Mouse (Mus musculus): Measurements from ENCODE around the gene Pamr1.

- TF ChIP-seq POLR2A (IDR thresholded peaks at IDR 0.05; ENCODE audit: low read depth, low read length) (no peak), CTCF (IDR thresholded peaks at IDR 0.05; ENCODE audit: borderline replicate concordance, insufficient read depth, low read length) (no peak)
These were observed 136.3 kb downstream of the Pamr1 start for GRCm38 (mm10) chr2:102686108-102686450.

Data from embryonic fibroblast, embryonic 13.5 days (primary cell).